Mouse (Mus musculus) heart, postnatal 36 days (tissue): Measurements from ENCODE around the gene Dab2ip. TPM values are rescaled to one million over a fixed set of nuclear protein-coding genes. Genes with fewer than 3 reads are reported as not detected.

Source experiments
- DNase-seq, 2 experiments: peaks; one replicate each; pipeline ENCODE4 v3.0.0; 2021 to 2022
- intact Hi-C: fragments of 180-260 bp; cut with DNase I; formaldehyde crosslinking; loops from one replicate; pipeline ENCODE4 v1.15.1; 2025
- total RNA-seq, 2 experiments: library from RNA; stranded (reverse); gene quantifications; 2 replicates each; pipeline ENCODE4 v1.2.3; 2021

Dab2ip gene
- total RNA-seq, 2 experiments from 2014 or later: 41.7 to 54.2 TPM

GRCm38 (mm10) chr2:35619532-35619931 lies 61.5 kb downstream of the Dab2ip start:
- intact Hi-C loops: no loop called here
- DNase-seq: peak in 1 of 2 experiments; percentile 41

DNA sequence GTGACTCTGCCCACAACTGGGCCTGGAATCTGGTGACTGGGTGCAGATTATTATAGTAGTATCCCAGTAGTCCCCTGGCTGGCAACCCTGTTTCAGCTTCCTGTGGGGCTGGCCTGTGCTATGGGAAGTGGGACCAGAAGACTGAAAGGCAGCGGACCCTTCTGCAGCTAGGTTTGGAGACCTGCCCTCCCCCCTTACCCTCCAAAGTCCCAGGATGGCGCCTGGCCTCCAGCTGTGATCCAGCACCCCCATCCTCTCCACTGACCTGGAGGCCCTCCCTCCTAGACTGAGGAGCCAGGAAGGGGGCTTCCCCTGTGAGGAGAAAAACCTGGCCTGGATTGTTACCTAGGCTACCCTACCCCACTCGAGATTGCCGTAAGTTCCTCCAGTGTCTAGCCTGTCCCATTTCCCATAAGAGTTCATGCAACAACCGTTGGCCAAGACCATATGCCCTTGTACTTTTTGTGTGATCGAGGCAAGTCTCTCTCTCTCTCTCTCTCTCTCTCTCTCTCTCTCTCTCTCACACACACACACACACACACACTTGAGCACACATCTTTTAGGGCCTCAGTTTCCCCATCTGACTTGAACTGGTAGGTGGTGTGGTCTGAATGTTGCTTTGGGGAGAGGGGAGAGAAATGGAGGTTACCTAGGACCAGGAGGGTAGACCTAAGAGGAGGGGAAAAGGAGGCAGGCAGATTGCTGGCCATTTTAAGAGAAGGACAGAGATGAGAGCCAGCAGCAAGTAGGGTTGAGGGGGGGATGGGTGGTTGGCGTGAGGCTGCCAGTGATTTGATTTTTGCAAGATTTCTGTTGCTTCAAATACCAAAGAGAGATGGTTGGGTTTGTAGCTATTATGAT lies 62.5 kb downstream of the Dab2ip start:
- DNase-seq: no peak

GRCm38 (mm10) chr2:35621225-35621519 lies 63.1 kb downstream of the Dab2ip start:
- intact Hi-C loops: loop anchor here (10.0 kb wide), 1 partner anchor 176 kb away; no protein-coding TSS in a partner anchor
- DNase-seq: no peak

More for the DNA sequence above, 62.5 kb downstream of the Dab2ip start:
- intact Hi-C loops: loop anchor here (10.0 kb wide), 1 partner anchor 176 kb away; no protein-coding TSS in a partner anchor

DNA sequence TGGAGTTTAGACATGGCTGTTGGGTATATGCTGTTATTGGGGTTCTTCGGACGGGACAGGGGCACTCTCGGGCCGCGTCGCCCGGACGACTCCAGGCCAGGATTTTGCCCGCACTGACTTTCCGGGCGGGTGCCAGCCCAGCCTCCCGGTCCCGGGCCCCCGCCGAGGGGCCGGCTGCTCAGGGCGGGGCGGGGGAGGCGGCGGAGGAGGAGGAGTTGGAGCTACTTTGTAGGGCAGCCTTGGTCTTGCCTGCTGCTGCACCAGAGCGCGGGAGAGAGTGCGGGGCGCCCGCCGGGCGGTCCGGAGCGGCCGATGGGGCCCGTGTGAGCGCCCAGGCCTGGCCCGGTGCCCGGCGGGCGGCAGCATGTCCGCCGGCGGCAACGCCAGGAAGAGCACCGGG lies 63.7 kb downstream of the Dab2ip start:
- intact Hi-C loops: loop anchor here (10.0 kb wide), 1 partner anchor 177 kb away; no protein-coding TSS in a partner anchor
- DNase-seq: peak in 1 of 2 experiments; percentile 67

DNA sequence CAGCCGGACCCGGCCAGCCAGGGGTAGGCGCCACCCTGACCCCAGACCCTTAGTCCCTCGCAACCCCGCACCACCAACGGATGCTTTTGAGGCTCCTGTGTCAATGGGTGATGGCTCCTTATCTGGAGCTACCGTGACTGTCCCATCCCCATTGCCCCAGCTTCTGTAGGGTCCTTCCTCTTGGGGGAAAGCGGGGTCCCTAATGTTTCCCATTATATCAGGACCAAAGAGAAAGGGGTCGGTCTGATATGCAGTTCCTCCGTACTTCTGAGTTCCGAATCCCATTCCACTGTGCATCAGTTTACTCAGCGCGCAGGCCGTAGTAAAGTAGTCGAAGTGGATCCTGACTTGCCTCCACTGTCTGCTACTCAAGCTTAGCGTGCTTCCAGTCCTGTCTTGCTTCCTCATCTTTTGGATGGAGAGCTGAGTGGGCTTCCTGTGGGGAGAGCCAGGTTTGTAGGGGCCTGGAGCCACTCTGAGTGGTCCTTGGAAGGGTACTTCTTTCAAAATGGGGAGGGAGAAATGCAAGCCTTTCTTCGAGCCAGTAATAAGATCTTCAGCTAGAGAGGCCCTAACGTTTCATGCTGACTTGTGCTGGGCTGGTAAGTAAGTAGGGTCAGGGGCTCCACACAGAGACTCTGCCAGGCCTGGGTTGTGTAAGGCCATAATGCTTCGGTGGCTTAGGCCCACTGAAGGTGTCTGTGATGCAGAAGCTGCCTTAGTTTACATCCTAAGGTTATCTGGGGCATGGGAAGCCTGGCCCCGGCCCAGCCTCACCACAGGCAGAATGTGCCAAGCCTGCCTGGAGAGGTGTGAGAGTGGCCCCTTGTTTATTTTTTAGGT lies 64.4 kb downstream of the Dab2ip start:
- DNase-seq: no peak
- intact Hi-C loops: loop anchor here (10.0 kb wide), 1 partner anchor 178 kb away; no protein-coding TSS in a partner anchor

GRCm38 (mm10) chr2:35623104-35623377 lies 65.0 kb downstream of the Dab2ip start:
- DNase-seq: no peak
- intact Hi-C loops: loop anchor here (10.0 kb wide), 1 partner anchor 178 kb away; no protein-coding TSS in a partner anchor

- peak in 1 of 2 experiments; percentile 41 for DNase-seq
- intact Hi-C loops: loop anchor here (2.0 to 10.0 kb wide), 2 partner anchors 35 to 179 kb away; no protein-coding TSS in a partner anchor
Measured at GRCm38 (mm10) chr2:35623431-35624148, 65.5 kb downstream of the Dab2ip start.

GRCm38 (mm10) chr2:35624380-35625006 lies 66.4 kb downstream of the Dab2ip start:
- DNase-seq: no peak
- intact Hi-C loops: loop anchor here (2.0 to 10.0 kb wide), 3 partner anchors 36 to 180 kb away; no protein-coding TSS in a partner anchor

DNA sequence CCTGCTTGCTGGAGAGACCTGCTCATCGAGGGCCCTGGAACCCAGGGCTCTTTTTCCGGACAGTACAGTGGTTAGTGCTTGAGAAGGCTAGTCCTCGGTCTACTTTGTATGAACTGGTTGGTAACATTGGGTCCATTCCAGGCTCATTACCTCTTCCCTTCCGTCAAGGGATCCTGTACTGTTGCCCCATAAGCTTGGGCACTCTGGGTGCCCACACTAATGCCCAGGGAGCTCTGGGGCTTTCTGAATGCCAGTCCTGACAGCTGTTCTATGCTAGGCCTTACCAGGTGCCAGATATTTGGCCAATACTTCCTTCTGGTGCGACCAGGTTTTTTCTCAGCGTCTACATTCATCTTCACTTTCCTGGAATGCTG lies 66.9 kb downstream of the Dab2ip start:
- intact Hi-C loops: loop anchor here (2.0 to 10.0 kb wide), 3 partner anchors 36 to 180 kb away; no protein-coding TSS in a partner anchor
- DNase-seq: no peak

DNA sequence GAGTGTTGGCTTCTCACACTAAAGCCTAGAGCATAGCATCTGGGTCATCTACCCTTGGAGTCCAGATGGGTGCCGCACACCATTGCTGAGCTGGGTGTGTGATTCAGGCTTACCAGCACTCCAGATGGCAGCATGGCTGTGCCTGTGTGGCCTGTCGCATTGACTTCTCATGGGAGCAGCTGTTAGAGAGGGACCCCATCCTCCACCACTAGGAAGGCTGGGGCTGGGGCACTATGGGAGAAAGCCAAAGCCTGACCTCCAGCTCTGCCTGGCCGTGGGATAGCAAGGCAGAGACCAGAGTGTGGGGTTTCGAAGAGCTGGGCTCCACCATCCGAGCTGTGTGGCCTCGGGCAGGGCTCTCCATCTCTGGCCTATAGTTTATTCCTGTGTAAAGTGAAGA lies 67.5 kb downstream of the Dab2ip start:
- intact Hi-C loops: loop anchor here (2.0 to 10.0 kb wide), 3 partner anchors 37 to 181 kb away; no protein-coding TSS in a partner anchor
- DNase-seq: no peak

GRCm38 (mm10) chr2:35626181-35626727 lies 68.2 kb downstream of the Dab2ip start:
- intact Hi-C loops: loop anchor here (5.0 to 10.0 kb wide), 2 partner anchors 79 to 181 kb away; no protein-coding TSS in a partner anchor
- DNase-seq: no peak

GRCm38 (mm10) chr2:35627298-35627898 lies 69.3 kb downstream of the Dab2ip start:
- DNase-seq: peak; percentile 32 to 38
- intact Hi-C loops: loop anchor here (5.0 to 10.0 kb wide), 2 partner anchors 80 to 183 kb away; no protein-coding TSS in a partner anchor

DNA sequence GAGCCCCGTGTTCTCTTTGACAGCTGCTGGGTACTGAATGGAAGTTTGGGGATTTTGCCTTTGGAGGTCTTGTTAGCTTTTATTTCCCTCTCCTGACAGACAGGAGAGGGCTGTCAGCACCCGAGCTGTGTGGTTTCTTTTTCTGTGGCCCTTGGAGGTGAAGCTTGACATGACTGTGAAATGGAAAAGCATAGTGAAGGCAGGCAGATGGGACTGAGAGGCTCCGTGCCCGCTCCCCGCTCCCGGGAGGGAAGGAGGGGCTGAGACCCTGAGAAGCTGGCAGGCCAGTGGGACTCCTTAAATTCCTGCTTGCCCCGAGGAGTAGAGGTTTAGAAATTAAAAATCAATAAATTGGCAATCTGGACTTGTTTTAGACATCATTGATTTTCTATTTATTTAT lies 70.0 kb downstream of the Dab2ip start:
- DNase-seq: no peak
- intact Hi-C loops: loop anchor here (5.0 to 10.0 kb wide), 2 partner anchors 81 to 183 kb away; no protein-coding TSS in a partner anchor

- no peak for DNase-seq
Measured at GRCm38 (mm10) chr2:35628656-35629055, 70.6 kb downstream of the Dab2ip start.

DNA sequence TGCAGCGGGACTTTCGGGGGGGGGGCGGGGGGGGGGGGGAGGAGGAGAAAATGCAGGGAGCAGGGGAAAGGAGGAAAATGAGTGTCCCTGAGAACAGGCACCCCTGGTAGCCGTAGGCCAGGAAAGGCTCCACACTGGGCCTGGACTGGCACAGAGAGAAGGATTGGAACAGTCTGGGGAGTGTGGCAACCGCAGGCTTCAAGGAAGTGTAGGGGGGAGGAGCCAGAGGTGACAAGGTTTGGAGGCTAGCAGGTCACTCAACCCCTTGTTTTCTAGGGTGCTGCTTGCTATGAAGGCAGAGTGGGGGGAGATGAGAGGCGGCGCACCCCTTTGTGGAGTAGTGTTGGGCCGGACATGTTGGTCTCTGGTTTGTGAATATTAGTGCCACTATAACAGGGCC lies 71.1 kb downstream of the Dab2ip start:
- DNase-seq: no peak
- intact Hi-C loops: loop anchor here (5.0 to 10.0 kb wide), 2 partner anchors 82 to 184 kb away; no protein-coding TSS in a partner anchor

More at GRCm38 (mm10) chr2:35628656-35629055, 70.6 kb downstream of the Dab2ip start:
- intact Hi-C loops: loop anchor here (5.0 to 10.0 kb wide), 2 partner anchors 81 to 184 kb away; no protein-coding TSS in a partner anchor

DNA sequence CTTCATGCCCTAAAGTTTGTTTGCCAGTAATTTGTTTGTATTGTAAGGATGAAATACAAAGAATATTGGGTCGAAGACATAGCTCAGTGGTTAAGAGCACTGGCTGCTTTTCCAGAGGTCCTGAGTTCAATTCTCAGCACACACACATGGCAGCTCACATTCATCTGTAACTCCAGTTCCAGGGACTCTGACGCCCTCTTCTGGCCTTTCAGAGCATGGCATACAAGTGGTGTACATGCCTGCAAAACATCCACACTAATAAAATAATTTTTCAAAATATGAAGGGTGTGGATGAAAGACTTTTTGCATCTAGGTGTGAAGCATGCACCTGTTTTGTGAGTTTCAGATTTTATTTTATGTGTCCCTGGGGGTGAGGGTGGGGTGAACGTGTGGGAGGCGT lies 75.3 kb downstream of the Dab2ip start:
- intact Hi-C loops: no loop called here
- no peak for DNase-seq

DNA sequence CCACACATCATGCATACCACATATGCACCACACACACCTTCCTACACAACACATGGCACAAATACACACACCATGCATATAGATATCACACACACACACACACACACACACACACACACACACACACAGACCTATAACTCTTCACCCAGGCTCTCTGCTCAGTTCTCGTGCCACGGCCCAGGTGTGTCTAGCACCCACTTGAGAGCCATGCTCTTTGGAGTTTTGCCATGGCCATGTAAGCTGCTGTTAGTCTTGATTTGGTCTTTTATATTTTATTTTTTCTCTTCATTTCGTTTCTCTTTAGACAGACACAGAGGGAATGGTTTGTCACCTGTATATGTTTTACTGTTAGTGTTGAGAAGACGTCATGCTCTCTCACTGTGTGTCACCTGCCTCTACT lies 76.9 kb downstream of the Dab2ip start:
- intact Hi-C loops: no loop called here
- DNase-seq: no peak

DNA sequence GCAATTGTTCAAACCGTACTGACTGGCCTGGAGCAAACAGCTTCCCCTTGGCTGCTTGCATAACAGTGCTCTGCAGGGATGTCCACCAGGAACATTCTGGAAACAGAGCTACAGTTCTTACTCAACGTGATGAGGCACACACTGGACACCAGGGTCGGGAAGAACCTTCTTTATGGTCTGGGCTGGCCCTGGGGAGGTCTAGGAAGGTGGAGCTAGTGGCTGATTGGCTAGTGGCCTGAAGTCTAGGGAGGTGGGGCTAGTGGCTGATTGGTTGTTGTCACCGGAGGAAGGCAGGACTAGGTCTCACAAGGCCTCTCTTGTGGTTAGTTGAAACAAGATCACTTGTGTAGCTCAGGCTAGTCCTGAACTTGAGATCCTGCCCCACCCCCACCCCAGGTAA lies 77.5 kb downstream of the Dab2ip start:
- intact Hi-C loops: no loop called here
- no peak for DNase-seq
